Mouse (Mus musculus) E14TG2a.4 (cell line): ENCODE results near the gene Flrt2.

ENCODE experiments used
- H3K27me3 ChIP-seq: 2 replicates; pipeline ENCODE4 v1.6.1; 2014; ENCODE audit warnings: low read length, control low read depth; ENCODE audit not compliant: insufficient read depth
- H3K36me3 ChIP-seq: 2 replicates; pipeline ENCODE4 v1.6.1; 2014; ENCODE audit warnings: low read length, control low read depth; ENCODE audit not compliant: insufficient read depth
- H3K4me1 ChIP-seq: replicated peaks from 2 replicates; pipeline ENCODE4 v1.6.1; 2014; ENCODE audit warnings: low read depth, low read length, control low read depth
- H3K4me3 ChIP-seq: replicated peaks from 2 replicates; pipeline ENCODE4 v1.5.1; 2014; ENCODE audit warnings: mild to moderate bottlenecking, low read length
- H3K9me3 ChIP-seq: 2 replicates; pipeline ENCODE4 v1.6.1; 2014; ENCODE audit warnings: low read length, control low read depth
- CTCF ChIP-seq: conservative IDR thresholded peaks from 2 replicates; pipeline ENCODE4 v1.5.1; 2014; ENCODE audit warnings: low read length
- NANOG ChIP-seq: IDR thresholded peaks from 2 replicates; pipeline ENCODE4 v1.6.1; 2014; ENCODE audit warnings: borderline replicate concordance, low read length, mixed read lengths
- POU5F1 ChIP-seq: IDR thresholded peaks from 2 replicates; pipeline ENCODE4 v1.6.1; 2014; ENCODE audit warnings: low read length, borderline replicate concordance

The Flrt2 gene

DNA sequence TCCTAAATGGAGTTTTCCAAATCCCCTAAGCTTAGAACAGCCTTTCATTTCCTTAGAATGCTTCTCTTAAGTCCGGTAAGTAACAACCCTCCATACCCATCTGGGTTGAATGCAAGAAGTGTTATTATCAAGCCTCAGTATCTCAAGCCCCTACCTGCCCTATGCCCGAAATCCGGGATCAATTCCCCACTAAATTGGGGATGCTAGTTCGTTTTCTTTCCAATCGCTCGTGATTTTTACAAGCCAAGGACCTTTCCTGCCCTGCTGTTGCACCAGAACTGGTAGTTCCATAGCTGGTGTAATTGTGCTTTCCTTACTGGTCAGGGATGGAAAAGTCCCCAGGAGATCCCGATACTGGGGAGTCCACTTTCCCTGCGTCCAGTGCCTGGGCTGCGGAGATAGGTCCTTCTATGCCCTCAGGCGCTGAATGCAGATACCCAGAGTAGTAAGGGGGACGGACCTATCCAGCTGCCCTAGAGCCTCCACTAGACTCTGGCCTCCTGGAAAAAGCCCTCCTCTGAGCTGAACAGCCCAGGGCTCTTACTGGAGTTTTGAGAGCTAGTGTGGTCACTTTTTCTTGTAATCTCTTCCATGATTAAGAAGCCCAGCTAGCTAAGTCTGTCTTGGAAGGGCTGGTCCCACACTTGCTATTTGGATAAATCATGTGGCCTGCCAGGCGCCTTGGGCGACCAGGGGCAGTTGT is 1.1 kb downstream of the Flrt2 start:
- 0 out of 2 replicates have a peak overlapping the region, but pooled peaks have one; percentile 89 for H3K4me3 ChIP-seq
- H3K4me1 ChIP-seq = peaks cover 39% of the 10 kb centered on the region
- H3K36me3 ChIP-seq = no peaks in the 10 kb centered on the region
- no peak for TF ChIP-seq NANOG
- TF ChIP-seq POU5F1 = no peak
- no peak for TF ChIP-seq CTCF
- H3K9me3 ChIP-seq = 0 out of 2 replicates have a peak, but pooled peaks cover 4% of the 10 kb centered on the region
- H3K27me3 ChIP-seq = peaks cover 62% of the 10 kb centered on the region

DNA sequence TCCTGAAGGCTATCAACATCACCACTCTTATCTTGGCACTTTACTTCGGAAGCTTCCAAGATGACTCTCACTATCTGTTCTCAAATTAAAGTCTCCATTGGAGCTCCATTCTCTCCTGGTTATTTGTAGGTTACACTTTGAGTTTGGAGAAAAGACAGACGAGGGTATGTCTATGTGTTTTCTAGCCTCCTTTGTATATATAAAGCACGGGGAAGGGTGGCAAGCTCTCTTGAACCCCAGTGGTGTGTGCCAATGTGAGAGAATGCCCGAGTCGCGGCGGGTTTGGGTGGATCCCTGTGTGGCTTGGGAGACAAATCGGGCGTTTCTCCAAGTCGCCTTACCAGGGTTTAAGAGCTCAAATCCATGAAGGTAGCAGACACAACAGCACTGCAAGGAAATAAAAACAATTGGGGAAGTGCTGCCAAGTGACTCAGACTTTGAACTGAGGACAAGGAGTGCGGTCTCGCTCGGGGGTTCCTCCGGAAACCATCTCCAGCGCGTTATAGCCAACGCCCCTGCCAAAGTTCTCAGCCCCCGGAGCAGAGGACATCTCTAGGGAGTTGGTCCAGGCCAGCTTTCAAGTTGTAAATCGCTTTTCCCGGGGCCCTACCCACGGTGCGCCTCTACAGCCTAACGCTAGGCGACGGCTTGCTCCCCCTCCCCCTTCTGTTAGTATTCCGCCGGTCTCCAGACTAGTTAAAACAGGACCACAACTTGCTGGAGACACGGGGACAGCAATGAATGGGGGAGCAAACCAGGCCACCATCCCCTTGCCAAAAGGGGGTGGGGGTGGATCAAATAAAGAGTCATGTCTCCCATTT is 1.8 kb downstream of the Flrt2 start:
- H3K4me3 ChIP-seq = peak overlapping the region; percentile 89
- H3K9me3 ChIP-seq = no peaks in the 10 kb centered on the region
- H3K4me1 ChIP-seq = peaks cover 39% of the 10 kb centered on the region
- no peak for TF ChIP-seq POU5F1
- no peak for TF ChIP-seq CTCF
- no peak for TF ChIP-seq NANOG
- H3K27me3 ChIP-seq = peaks cover 66% of the 10 kb centered on the region
- no peaks in the 10 kb centered on the region for H3K36me3 ChIP-seq

DNA sequence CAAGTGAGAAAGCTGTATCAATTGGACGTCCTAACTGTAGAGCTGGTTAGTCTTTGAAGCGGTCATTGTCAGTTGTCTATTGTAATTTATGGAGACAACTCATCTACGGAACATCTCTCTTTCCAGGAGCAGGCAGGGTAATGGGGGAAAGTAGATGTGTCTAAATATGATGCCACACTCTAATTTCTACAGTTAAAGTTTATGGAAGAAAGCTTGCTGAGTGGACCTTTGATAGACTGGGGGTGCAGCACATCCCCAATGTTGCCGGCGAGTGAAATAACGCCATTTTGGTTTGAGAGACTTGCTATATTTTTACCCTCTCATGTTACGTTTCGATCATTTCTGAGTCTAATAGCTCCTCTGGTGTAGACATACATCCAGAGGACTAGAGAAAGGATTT is 2.5 kb downstream of the Flrt2 start:
- Histone ChIP-seq H3K4me1 (peaks cover 39% of the 10 kb centered on the region), H3K9me3 (no peaks in the 10 kb centered on the region), H3K27me3 (peaks cover 69% of the 10 kb centered on the region), H3K36me3 (no peaks in the 10 kb centered on the region), H3K4me3 (peak overlapping the region; percentile 89)
- TF ChIP-seq POU5F1 = no peak
- no peak for TF ChIP-seq NANOG
- no peak for TF ChIP-seq CTCF

DNA sequence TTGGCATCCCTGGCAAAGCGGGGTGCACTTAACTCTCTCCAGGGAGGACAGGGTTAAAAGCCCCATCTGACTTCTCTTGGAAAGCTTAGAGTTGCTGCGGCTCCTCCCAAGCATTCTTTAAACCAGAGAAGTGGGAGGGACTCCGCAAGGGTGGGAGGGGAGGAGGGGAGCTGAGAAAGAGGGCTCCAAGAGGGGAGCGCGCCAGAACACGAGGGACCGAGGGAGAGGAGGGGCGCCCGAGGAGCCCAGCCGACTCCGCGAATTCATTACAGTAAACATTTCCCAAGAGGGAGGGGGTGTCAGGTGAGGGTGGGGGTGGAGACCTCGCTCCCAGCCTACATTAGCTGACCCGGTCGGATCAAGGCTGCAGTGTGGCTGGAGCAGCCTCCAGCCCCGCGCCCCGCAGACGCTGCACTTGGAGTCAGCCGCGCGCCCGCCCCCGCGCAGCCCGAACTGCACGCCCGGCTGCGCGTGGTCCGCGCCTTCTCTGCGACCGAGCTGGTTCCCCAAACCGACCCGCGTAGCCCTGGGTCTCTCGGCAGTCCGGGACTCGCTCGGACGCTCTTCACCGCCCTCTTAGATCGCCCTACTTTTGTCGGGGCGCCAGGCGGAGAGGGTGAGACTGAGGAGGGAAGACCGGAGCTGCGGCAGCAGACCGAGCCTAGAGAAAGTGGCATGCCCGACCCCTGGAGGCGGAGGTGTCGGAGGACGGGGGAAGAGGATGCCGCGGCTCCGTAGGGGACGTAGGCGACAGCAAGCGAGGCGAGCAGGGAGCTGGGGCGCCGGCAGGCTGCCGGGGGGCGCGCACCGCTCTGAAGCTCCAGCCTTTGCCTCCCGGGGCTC is 3.2 kb downstream of the Flrt2 start:
- peak overlapping the region; percentile 89 for H3K4me3 ChIP-seq
- H3K9me3 ChIP-seq = no peaks in the 10 kb centered on the region
- peaks cover 39% of the 10 kb centered on the region for H3K4me1 ChIP-seq
- no peaks in the 10 kb centered on the region for H3K36me3 ChIP-seq
- TF ChIP-seq CTCF = no peak
- TF ChIP-seq POU5F1 = no peak
- TF ChIP-seq NANOG = no peak
- peaks cover 69% of the 10 kb centered on the region for H3K27me3 ChIP-seq

- Histone ChIP-seq H3K4me3 (peak overlapping the region; percentile 89), H3K4me1 (peaks cover 39% of the 10 kb centered on the region), H3K27me3 (peaks cover 64% of the 10 kb centered on the region), H3K9me3 (no peaks in the 10 kb centered on the region), H3K36me3 (no peaks in the 10 kb centered on the region)
- TF ChIP-seq NANOG (no peak), POU5F1 (no peak), CTCF (no peak)
These were observed 4.0 kb downstream of the Flrt2 start for GRCm38 (mm10) chr12:95695834-95696521.

DNA sequence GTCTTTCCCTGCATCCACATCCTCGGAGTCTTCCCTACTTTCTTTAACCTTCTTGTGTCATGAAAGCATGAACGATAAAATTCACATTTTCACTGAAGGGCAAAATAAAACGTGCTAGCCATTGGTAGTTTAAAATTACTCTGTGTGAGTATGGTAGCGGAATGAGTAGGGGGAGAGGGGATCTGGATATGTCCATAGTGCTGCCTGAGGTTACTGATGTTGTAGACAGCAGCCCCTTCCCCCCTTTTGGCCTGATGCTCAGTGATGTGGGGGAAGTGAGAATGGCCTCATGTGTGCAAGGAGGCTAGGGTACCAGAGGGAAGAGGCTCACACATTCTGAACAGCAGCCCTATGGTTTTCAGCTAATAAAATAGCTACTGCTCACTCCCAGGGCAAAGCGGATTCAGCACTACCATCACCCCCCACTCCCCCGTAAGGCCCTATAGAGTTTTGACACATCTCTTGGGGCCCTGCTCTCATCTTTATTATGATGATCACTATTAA is 4.5 kb downstream of the Flrt2 start:
- TF ChIP-seq NANOG (no peak), CTCF (no peak), POU5F1 (no peak)
- Histone ChIP-seq H3K4me3 (peak overlapping the region; percentile 89), H3K36me3 (no peaks in the 10 kb centered on the region), H3K4me1 (peaks cover 38% of the 10 kb centered on the region), H3K27me3 (peaks cover 59% of the 10 kb centered on the region), H3K9me3 (no peaks in the 10 kb centered on the region)

GRCm38 (mm10) chr12:95698556-95698955 is 6.5 kb downstream of the Flrt2 start:
- Histone ChIP-seq H3K4me3 (no peak overlapping the region), H3K9me3 (no peaks in the 10 kb centered on the region), H3K36me3 (no peaks in the 10 kb centered on the region), H3K4me1 (peaks cover 20% of the 10 kb centered on the region), H3K27me3 (peaks cover 39% of the 10 kb centered on the region)
- no peak for TF ChIP-seq POU5F1
- no peak for TF ChIP-seq CTCF
- TF ChIP-seq NANOG = no peak
